Comparison of ENCODE assay signal across 27 mouse cellular contexts in the genomic region with DNA sequence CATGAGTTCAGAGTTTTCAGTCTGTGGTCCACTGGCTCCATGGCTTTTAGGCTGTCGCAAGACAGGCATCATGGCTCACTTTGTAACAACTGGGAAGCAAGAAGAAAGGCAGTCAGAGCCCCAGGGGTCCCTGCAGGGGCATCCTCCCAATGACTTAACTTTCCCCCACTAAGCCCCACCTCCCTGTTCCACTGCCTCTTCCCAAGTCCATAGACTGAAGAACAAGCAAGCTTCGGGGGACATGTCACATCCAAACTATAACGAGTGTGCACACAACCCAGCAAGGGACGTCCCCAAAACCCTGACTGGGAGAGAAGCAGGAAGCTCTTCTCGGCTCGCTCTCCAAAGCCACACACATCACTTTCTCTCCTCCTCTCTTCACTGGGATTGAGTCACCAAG. TPM values are rescaled to one million over a fixed set of nuclear protein-coding genes. Genes with fewer than 3 reads are reported as not detected.
DNase-seq lines count a peak whose midpoint lies in the region; TF ChIP-seq lines count a peak whose summit lies in the region.
"Had no signal": no experiment of that assay in that cellular context is flagged by ENCODE, and none has a peak within 500 bp of the region (broad histone marks: within the 10 kb centered on the region; RNA-seq: fewer than 3 reads in every experiment).

No protein-coding gene starts in this region.

- H3K4me3 ChIP-seq in CH12.LX (replicated peaks in 1 of 3; ENCODE audit: low read depth in 2 of 3, low read length in 2 of 3, poor library complexity in 1 of 3) (no peak overlapping the region), myocyte (no peak overlapping the region)
- no peak overlapping the region for H3K4me3 ChIP-seq in layer of hippocampus, adult 2 months

- H3K79me2 ChIP-seq in CH12.LX (replicated peaks; ENCODE audit: control insufficient read depth, extremely low read depth, insufficient read depth, poor library complexity, severe bottlenecking) (no peaks in the 10 kb centered on the region), myocyte (ENCODE audit: control insufficient read depth, insufficient read depth) (no peaks in the 10 kb centered on the region)

- no peak overlapping the region for H3ac ChIP-seq in myocyte (ENCODE audit: control insufficient read depth, insufficient read length)

- peaks cover 62% of the 10 kb centered on the region for H3K27me3 ChIP-seq in CH12.LX (replicated peaks)
- no peaks in the 10 kb centered on the region for H3K27me3 ChIP-seq in myocyte (ENCODE audit: control insufficient read depth, insufficient read depth, insufficient read length)
- H3K27me3 ChIP-seq: Patski had no signal

- TF ChIP-seq EP300 in CH12.LX (IDR thresholded peaks at IDR 0.05; ENCODE audit: low read length): no peak

- no peak overlapping the region for H3K9ac ChIP-seq in CH12.LX (ENCODE audit: insufficient read depth, low read depth)

- no peak for TF ChIP-seq CTCF in CH12.LX (conservative IDR thresholded peaks at IDR 0.05 in 1 of 2, IDR thresholded peaks at IDR 0.05 in 1 of 2; ENCODE audit: low read depth in 2 of 2, low read length in 2 of 2)
- TF ChIP-seq CTCF in layer of hippocampus, adult 2 months (conservative IDR thresholded peaks at IDR 0.05): no peak

- H3K36me3 ChIP-seq in CH12.LX (replicated peaks in 1 of 2; ENCODE audit: control insufficient read depth in 1 of 2, insufficient read depth in 1 of 2, low read length in 1 of 2) (no peaks in the 10 kb centered on the region), myocyte (ENCODE audit: control insufficient read depth, insufficient read depth) (no peaks in the 10 kb centered on the region)
- H3K36me3 ChIP-seq: G1E had no signal

- in situ Hi-C loops in CH12.LX (cut with MboI; ENCODE audit: low pct_ligation_motif_present, low pct_unique_long_range_greater_than_20kb, low sequenced_read_pairs): no loop called here

- H3K27ac ChIP-seq in CH12.LX (ENCODE audit: insufficient read depth, low read depth): no peak overlapping the region
- no peak overlapping the region for H3K27ac ChIP-seq in layer of hippocampus, adult 2 months

- DNase-seq in heart, adult 11 months: peak; percentile 57
- DNase-seq in heart, postnatal 10 days: no peak
- no peak for DNase-seq in CH12.LX (ENCODE audit: extremely low read depth)
- DNase-seq in layer of hippocampus, adult 2 months (ENCODE audit: low spot score in 2 of 2): no peak
- no peak for DNase-seq in ovary, postnatal 10 days (ENCODE audit: low spot score)
- DNase-seq: adrenal gland, adult 2 months; adrenal gland, adult 8-10 months; adrenal gland, postnatal 10 days; adrenal gland, postnatal 14 days; adrenal gland, postnatal 25 days; adrenal gland, postnatal 36 days; B cell, adult 2 months; cerebellum, adult 11 months; cerebellum, adult 11-12 months; cerebellum, adult 18-20 months; cerebellum, adult 2 months had no signal

- dilution Hi-C loops in CH12.LX (cut with MboI; ENCODE audit: extremely low pct_ligation_motif_present, extremely low pct_unique_long_range_greater_than_20kb, low sequenced_read_pairs): no loop called here

- intact Hi-C loops in heart, postnatal 10 days (cut with DNase I): loop anchor here (5.0 kb wide), 1 partner anchor 126 kb away; no protein-coding TSS in a partner anchor

- H3K4me1 ChIP-seq in CH12.LX (ENCODE audit: control insufficient read depth in 1 of 2, insufficient read depth in 2 of 2): peaks cover 0 to 4% of the 10 kb centered on the region in 2 experiments; a peak in 1 of 4 replicates

- TF ChIP-seq POLR2A in CH12.LX (IDR thresholded peaks at IDR 0.05; ENCODE audit: low read depth, low read length): no peak
- no peak for TF ChIP-seq POLR2A in myocyte (IDR thresholded peaks at IDR 0.05; ENCODE audit: insufficient read length, low read depth)

- H3K4me2 ChIP-seq in CH12.LX (ENCODE audit: insufficient read depth, low read depth, poor library complexity, severe bottlenecking): peak overlapping the region; percentile 31
- peak overlapping the region; percentile 15 for H3K4me2 ChIP-seq in myocyte (ENCODE audit: low read depth)

- H3K9me3 ChIP-seq in CH12.LX (replicated peaks; ENCODE audit: low read length): no peaks in the 10 kb centered on the region
- H3K9me3 ChIP-seq: G1E had no signal

- no peak for TF ChIP-seq RAD21 in CH12.LX (IDR thresholded peaks at IDR 0.05; ENCODE audit: low read depth, low read length)

TF ChIP-seq in CH12.LX, 34 proteins besides CTCF, POLR2A, EP300 and RAD21:
- TF ChIP-seq GABPA (IDR thresholded peaks at IDR 0.05; ENCODE audit: insufficient replicate concordance, low read depth, low read length) (no peak), HCFC1 (IDR thresholded peaks at IDR 0.05; ENCODE audit: low read depth, low read length) (no peak), USF1 (IDR thresholded peaks at IDR 0.05; ENCODE audit: low read depth, low read length) (no peak), MAFK (IDR thresholded peaks at IDR 0.05; ENCODE audit: insufficient replicate concordance, low read length) (no peak), ZMIZ1 (IDR thresholded peaks at IDR 0.05; ENCODE audit: low read depth, low read length) (no peak), POLR2AphosphoS2 (IDR thresholded peaks at IDR 0.05; ENCODE audit: low read depth, low read length) (no peak), MYC (IDR thresholded peaks at IDR 0.05; ENCODE audit: low read depth, low read length) (no peak), ZNF384 (IDR thresholded peaks at IDR 0.05; ENCODE audit: low read depth, low read length) (no peak), ETS1 (conservative IDR thresholded peaks at IDR 0.05; ENCODE audit: low read depth, low read length) (no peak), JUND (conservative IDR thresholded peaks at IDR 0.05; ENCODE audit: low read depth, low read length) (no peak), NELFE (IDR thresholded peaks at IDR 0.05; ENCODE audit: low read depth, low read length) (no peak), CHD2 (IDR thresholded peaks at IDR 0.05; ENCODE audit: low read length) (no peak), MXI1 (IDR thresholded peaks at IDR 0.05; ENCODE audit: low read depth, low read length) (no peak)

TF ChIP-seq in myocyte, 11 proteins besides CTCF, POLR2A, EP300 and RAD21:
- TF ChIP-seq MYOG (IDR thresholded peaks at IDR 0.05; ENCODE audit: control insufficient read depth in 1 of 3, insufficient read depth in 1 of 3, insufficient read length in 2 of 3, low read depth in 2 of 3) (no peak), E2F4 (IDR thresholded peaks at IDR 0.05; ENCODE audit: insufficient read depth) (no peak), REST (IDR thresholded peaks at IDR 0.05; ENCODE audit: insufficient read depth, insufficient read length) (no peak), CEBPB (IDR thresholded peaks at IDR 0.05; ENCODE audit: insufficient read depth, poor library complexity, severe bottlenecking) (no peak), TCF3 (IDR thresholded peaks at IDR 0.05; ENCODE audit: insufficient read length, low read depth) (no peak), MAX (IDR thresholded peaks at IDR 0.05; ENCODE audit: low read depth) (no peak), MYOD1 (IDR thresholded peaks at IDR 0.05; ENCODE audit: control insufficient read depth in 1 of 3, insufficient read length in 2 of 3, low read depth in 2 of 3) (no peak), POLR2AphosphoS2 (IDR thresholded peaks at IDR 0.05; ENCODE audit: insufficient read length, low read depth) (no peak), TCF12 (IDR thresholded peaks at IDR 0.05; ENCODE audit: insufficient read depth, poor library complexity, severe bottlenecking) (no peak), SRF (IDR thresholded peaks at IDR 0.05; ENCODE audit: control insufficient read depth, insufficient read length, low read depth) (no peak), USF1 (IDR thresholded peaks at IDR 0.05; ENCODE audit: low read depth) (no peak)

RNA-seq across cellular contexts. Expression of a gene that starts 9.2 kb away (rescaled TPM):
- total RNA-seq in heart, postnatal 10 days (2021): not detected
- total RNA-seq in CH12.LX (2012; rRNA removed) (not detected in 2 replicates), CH12.LX (2014; rRNA removed) (not detected in 2 replicates)
- polyA plus RNA-seq in CH12.LX (2012; ENCODE audit: insufficient read length, low read depth) (not detected in 2 replicates), myocyte (2012; fragmentation: generic; extraction: Trizol) (not detected)
- total RNA-seq in layer of hippocampus, adult 2 months (2021): not detected
- total RNA-seq: adrenal gland, adult 18-20 months; adrenal gland, adult 2 months; adrenal gland, adult 8-10 months; adrenal gland, postnatal 10 days; adrenal gland, postnatal 14 days; adrenal gland, postnatal 25 days; adrenal gland, postnatal 36 days; adrenal gland, postnatal 4 days; ES-E14; G1E; MEL had no signal
- polyA plus RNA-seq: activated CD4-positive, CD25-positive, alpha-beta regulatory T cell, adult 4 months; adrenal gland, adult 2 months; brain, embryonic 14.5 days; C2C12; CD4-positive, CD25-positive, alpha-beta regulatory T cell, adult 4 months; G1E; Patski had no signal

RNA-seq across cellular contexts. Expression of a gene that starts 19.0 kb away (rescaled TPM):
- under 1 TPM; 0.15 to 0.24 TPM for total RNA-seq in heart, postnatal 10 days (2021)
- not detected in 2 replicates for total RNA-seq in CH12.LX (2012; rRNA removed)
- not detected in 2 replicates for total RNA-seq in CH12.LX (2014; rRNA removed)
- not detected in 2 replicates for polyA plus RNA-seq in CH12.LX (2012; ENCODE audit: insufficient read length, low read depth)
- polyA plus RNA-seq in myocyte (2012; fragmentation: generic; extraction: Trizol): not detected
- under 1 TPM in 1 of 2 experiments, not detected in 1; 0.22 TPM for total RNA-seq in layer of hippocampus, adult 2 months (2021)
- total RNA-seq: adrenal gland, adult 18-20 months; adrenal gland, adult 8-10 months; adrenal gland, postnatal 10 days; adrenal gland, postnatal 14 days; adrenal gland, postnatal 25 days; adrenal gland, postnatal 36 days; MEL had no signal
- polyA plus RNA-seq: activated CD4-positive, CD25-positive, alpha-beta regulatory T cell, adult 4 months; C2C12; CD4-positive, CD25-positive, alpha-beta regulatory T cell, adult 4 months; cerebellum, adult 2 months; G1E had no signal

RNA-seq across cellular contexts. Expression of a gene that starts 28.9 kb away (rescaled TPM):
- under 1 TPM in 1 of 2 experiments, not detected in 1; 0.24 TPM for total RNA-seq in heart, postnatal 10 days (2021)
- total RNA-seq in CH12.LX (2012; rRNA removed) (not detected in 2 replicates), CH12.LX (2014; rRNA removed) (not detected in 2 replicates)
- polyA plus RNA-seq in CH12.LX (2012; ENCODE audit: insufficient read length, low read depth) (not detected in 2 replicates), myocyte (2012; fragmentation: generic; extraction: Trizol) (not detected)
- not detected for total RNA-seq in layer of hippocampus, adult 2 months (2021)
- total RNA-seq: adrenal gland, adult 2 months; adrenal gland, adult 8-10 months; adrenal gland, postnatal 10 days; adrenal gland, postnatal 14 days; adrenal gland, postnatal 25 days; adrenal gland, postnatal 36 days; adrenal gland, postnatal 4 days; ES-E14; G1E; MEL had no signal
- polyA plus RNA-seq: activated CD4-positive, CD25-positive, alpha-beta regulatory T cell, adult 4 months; adrenal gland, adult 2 months; brain, embryonic 14.5 days; C2C12; CD4-positive, CD25-positive, alpha-beta regulatory T cell, adult 4 months; cerebellum, adult 2 months; G1E; Patski had no signal

RNA-seq across cellular contexts. Expression of a gene that starts 41.5 kb away (rescaled TPM):
- total RNA-seq in heart, postnatal 10 days (2021): not detected
- total RNA-seq in CH12.LX (2012; rRNA removed) (not detected in 2 replicates), CH12.LX (2014; rRNA removed) (not detected in 2 replicates)
- polyA plus RNA-seq in CH12.LX (2012; ENCODE audit: insufficient read length, low read depth) (not detected in 2 replicates), myocyte (2012; fragmentation: generic; extraction: Trizol) (not detected)
- not detected for total RNA-seq in layer of hippocampus, adult 2 months (2021)
- total RNA-seq: adrenal gland, adult 18-20 months; adrenal gland, adult 2 months; adrenal gland, adult 8-10 months; adrenal gland, postnatal 10 days; adrenal gland, postnatal 14 days; adrenal gland, postnatal 25 days; adrenal gland, postnatal 36 days; adrenal gland, postnatal 4 days; ES-E14; G1E; MEL had no signal
- polyA plus RNA-seq: activated CD4-positive, CD25-positive, alpha-beta regulatory T cell, adult 4 months; adrenal gland, adult 2 months; brain, embryonic 14.5 days; C2C12; CD4-positive, CD25-positive, alpha-beta regulatory T cell, adult 4 months; cerebellum, adult 2 months; G1E; Patski had no signal

RNA-seq across cellular contexts. Expression of a gene that starts 51.9 kb away (rescaled TPM):
- total RNA-seq in heart, postnatal 10 days (2021): not detected
- total RNA-seq in CH12.LX (2012; rRNA removed): not detected in 2 replicates
- not detected in 2 replicates for total RNA-seq in CH12.LX (2014; rRNA removed)
- polyA plus RNA-seq in CH12.LX (2012; ENCODE audit: insufficient read length, low read depth): not detected in 2 replicates
- polyA plus RNA-seq in myocyte (2012; fragmentation: generic; extraction: Trizol): not detected
- total RNA-seq in layer of hippocampus, adult 2 months (2021): not detected
- total RNA-seq: adrenal gland, adult 18-20 months; adrenal gland, postnatal 14 days; adrenal gland, postnatal 25 days; adrenal gland, postnatal 4 days; MEL had no signal
- polyA plus RNA-seq: activated CD4-positive, CD25-positive, alpha-beta regulatory T cell, adult 4 months; C2C12; CD4-positive, CD25-positive, alpha-beta regulatory T cell, adult 4 months; G1E had no signal
